In genomic region chr16:91327605-91328004, GRCm38 (mm10) we compare ENCODE assay signal across 29 mouse cellular contexts. TPM values are rescaled to one million over a fixed set of nuclear protein-coding genes. Genes with fewer than 3 reads are reported as not detected.
DNase-seq lines count a peak whose midpoint lies in the region; ATAC-seq lines count a peak whose summit lies in the region.
"Had no signal": no experiment of that assay in that cellular context is flagged by ENCODE, and none has a peak within 500 bp of the region (broad histone marks: within the 10 kb centered on the region; RNA-seq: fewer than 3 reads in every experiment).

No protein-coding gene starts in this region.

- H3K36me3 ChIP-seq in forebrain, embryonic 11.5 days (ENCODE audit: control insufficient read depth, insufficient read depth, low read length), result no peaks in the 10 kb centered on the region
- H3K36me3 ChIP-seq in forebrain, embryonic 15.5 days, result no peaks in the 10 kb centered on the region
- no peaks in the 10 kb centered on the region for H3K36me3 ChIP-seq in midbrain, embryonic 12.5 days
- H3K36me3 ChIP-seq in midbrain, embryonic 16.5 days (ENCODE audit: control insufficient read depth, insufficient read depth, low read length), result no peaks in the 10 kb centered on the region
- no peaks in the 10 kb centered on the region for H3K36me3 ChIP-seq in hindbrain, embryonic 16.5 days (ENCODE audit: control insufficient read depth, insufficient read depth, low read length)

- no peak overlapping the region; the same call in 1 of the 2 replicates for H3K9ac ChIP-seq in forebrain, embryonic 11.5 days (ENCODE audit: low read length)
- no peak overlapping the region for H3K9ac ChIP-seq in forebrain, embryonic 15.5 days (replicated peaks)
- H3K9ac ChIP-seq in midbrain, embryonic 12.5 days (replicated peaks), result no peak overlapping the region
- H3K9ac ChIP-seq in midbrain, embryonic 16.5 days (ENCODE audit: low read depth, low read length), result no peak overlapping the region
- H3K9ac ChIP-seq in hindbrain, embryonic 16.5 days (ENCODE audit: low read depth, low read length), result no peak overlapping the region

- peaks cover 5% of the 10 kb centered on the region for H3K4me1 ChIP-seq in forebrain, embryonic 11.5 days (replicated peaks; ENCODE audit: control insufficient read depth, insufficient read depth, low read length)
- H3K4me1 ChIP-seq in forebrain, embryonic 15.5 days, result peaks cover 14% of the 10 kb centered on the region
- H3K4me1 ChIP-seq in midbrain, embryonic 12.5 days, result peaks cover 15% of the 10 kb centered on the region
- no peaks in the 10 kb centered on the region for H3K4me1 ChIP-seq in midbrain, embryonic 16.5 days (ENCODE audit: control insufficient read depth, insufficient read depth, low read length)
- peaks cover 3% of the 10 kb centered on the region; the same call in 1 of the 2 replicates for H3K4me1 ChIP-seq in hindbrain, embryonic 16.5 days (ENCODE audit: control insufficient read depth, insufficient read depth, low read depth, low read length)

- H3K9me3 ChIP-seq in forebrain, embryonic 11.5 days (ENCODE audit: control insufficient read depth, low read length), result no peaks in the 10 kb centered on the region
- no peaks in the 10 kb centered on the region for H3K9me3 ChIP-seq in forebrain, embryonic 15.5 days
- H3K9me3 ChIP-seq in midbrain, embryonic 12.5 days, result no peaks in the 10 kb centered on the region
- H3K9me3 ChIP-seq in midbrain, embryonic 16.5 days (replicated peaks; ENCODE audit: control insufficient read depth, low read length, poor library complexity, severe bottlenecking), result no peaks in the 10 kb centered on the region
- H3K9me3 ChIP-seq in hindbrain, embryonic 16.5 days (ENCODE audit: control insufficient read depth, low read length), result no peaks in the 10 kb centered on the region

- H3K27me3 ChIP-seq in forebrain, embryonic 11.5 days (ENCODE audit: control insufficient read depth, insufficient read depth, low read length), result peaks cover 3% of the 10 kb centered on the region
- H3K27me3 ChIP-seq in forebrain, embryonic 15.5 days, result peaks cover 16% of the 10 kb centered on the region; the same call in 1 of the 2 replicates
- peaks cover 6% of the 10 kb centered on the region; the same call in 1 of the 2 replicates for H3K27me3 ChIP-seq in midbrain, embryonic 12.5 days
- H3K27me3 ChIP-seq in midbrain, embryonic 16.5 days (ENCODE audit: control insufficient read depth, insufficient read depth, low read depth, low read length), result peaks cover 3% of the 10 kb centered on the region
- peaks cover 8% of the 10 kb centered on the region for H3K27me3 ChIP-seq in hindbrain, embryonic 16.5 days (replicated peaks; ENCODE audit: control insufficient read depth, insufficient read depth, low read length)

- 53% methylated on average over 7 of the region's 7 CpGs for WGBS in forebrain, embryonic 11.5 days
- 28% methylated on average over 7 of the region's 7 CpGs for WGBS in forebrain, embryonic 15.5 days
- 47% methylated on average over 7 of the region's 7 CpGs for WGBS in midbrain, embryonic 12.5 days
- WGBS in midbrain, embryonic 16.5 days, result 32% methylated on average over 7 of the region's 7 CpGs
- WGBS in hindbrain, embryonic 16.5 days, result 39% methylated on average over 7 of the region's 7 CpGs

- H3K27ac ChIP-seq in forebrain, embryonic 11.5 days (ENCODE audit: low read depth, low read length), result no peak overlapping the region
- no peak overlapping the region for H3K27ac ChIP-seq in forebrain, embryonic 15.5 days (replicated peaks)
- H3K27ac ChIP-seq in midbrain, embryonic 12.5 days (replicated peaks), result 0 out of 2 replicates have a peak overlapping the region, but pooled peaks have one; percentile 8
- no peak overlapping the region for H3K27ac ChIP-seq in midbrain, embryonic 16.5 days (ENCODE audit: low read length)
- no peak overlapping the region for H3K27ac ChIP-seq in hindbrain, embryonic 16.5 days (ENCODE audit: low read depth, low read length)
- H3K27ac ChIP-seq: gastrocnemius, adult 2 months had no signal

- intact Hi-C loops in heart, postnatal 14 days (cut with DNase I), result no loop called here

- peak; percentile 42; the same call in 1 of the 2 replicates for ATAC-seq in forebrain, embryonic 11.5 days (replicated peaks; ENCODE audit: low FRiP score)
- no peak for ATAC-seq in forebrain, embryonic 15.5 days (replicated peaks)
- ATAC-seq in midbrain, embryonic 12.5 days (ENCODE audit: low FRiP score, low read depth), result peak; percentile 76; the same call in 1 of the 2 replicates
- ATAC-seq in midbrain, embryonic 16.5 days, result no peak
- ATAC-seq in hindbrain, embryonic 16.5 days, result peak; percentile 57

- no peak overlapping the region for H3K4me2 ChIP-seq in forebrain, embryonic 11.5 days (ENCODE audit: low read depth, low read length, severe bottlenecking)
- H3K4me2 ChIP-seq in forebrain, embryonic 15.5 days (replicated peaks), result no peak overlapping the region
- no peak overlapping the region for H3K4me2 ChIP-seq in midbrain, embryonic 12.5 days (replicated peaks)
- H3K4me2 ChIP-seq in midbrain, embryonic 16.5 days (ENCODE audit: low read length), result no peak overlapping the region
- no peak overlapping the region for H3K4me2 ChIP-seq in hindbrain, embryonic 16.5 days (ENCODE audit: low read length)
- H3K4me2 ChIP-seq: heart, embryonic 11.5 days; liver, embryonic 11.5 days had no signal

- no peak overlapping the region for H3K4me3 ChIP-seq in forebrain, embryonic 11.5 days (ENCODE audit: low read depth, low read length)
- no peak overlapping the region for H3K4me3 ChIP-seq in forebrain, embryonic 15.5 days
- H3K4me3 ChIP-seq in midbrain, embryonic 12.5 days, result no peak overlapping the region
- no peak overlapping the region for H3K4me3 ChIP-seq in midbrain, embryonic 16.5 days (ENCODE audit: low read depth, low read length)
- H3K4me3 ChIP-seq in hindbrain, embryonic 16.5 days (ENCODE audit: low read length), result no peak overlapping the region
- H3K4me3 ChIP-seq: gastrocnemius, adult 2 months; myocyte had no signal

- peak; percentile 63 for DNase-seq in forebrain, embryonic 11.5 days (ENCODE audit: low spot score)
- DNase-seq in retina, embryonic 14.5 days (ENCODE audit: low spot score), result peak; percentile 60
- no peak for DNase-seq in heart, postnatal 14 days
- no peak for DNase-seq in frontal cortex, postnatal 25 days (ENCODE audit: low spot score in 2 of 2)
- DNase-seq: adrenal gland, postnatal 14 days; cerebellum, adult 11 months; cerebellum, postnatal 25 days; embryo, embryonic 11 days; gastrocnemius, adult 2 months; heart, postnatal 10 days; kidney, adult 8-10 months; kidney, postnatal 36 days; lung, adult 18-20 months; lung, postnatal 14 days; spleen, adult 18-20 months; thymus, adult 2 months had no signal

RNA-seq across cellular contexts. Expression of gene Ifnar2, which starts 45.0 kb away (rescaled TPM):
- polyA plus RNA-seq in forebrain, embryonic 11.5 days (2014; fragmentation: Nextera tagmentation; extraction: Ambion mirVana), result 29.6 and 32.3 TPM in 2 replicates
- 41.6 and 42.3 TPM in 2 replicates for polyA plus RNA-seq in forebrain, embryonic 15.5 days (2015; fragmentation: Nextera tagmentation; extraction: Ambion mirVana)
- polyA plus RNA-seq in midbrain, embryonic 12.5 days (2016; fragmentation: Nextera tagmentation; extraction: Ambion mirVana), result 29.5 and 33.5 TPM in 2 replicates
- polyA plus RNA-seq in midbrain, embryonic 16.5 days (2015; fragmentation: Nextera tagmentation; extraction: Ambion mirVana), result 35.4 and 38.7 TPM in 2 replicates
- 40.6 and 41.7 TPM in 2 replicates for polyA plus RNA-seq in hindbrain, embryonic 16.5 days (2015; fragmentation: Nextera tagmentation; extraction: Ambion mirVana)
- 10 to 100 TPM; 32.9 to 33.2 TPM for total RNA-seq in heart, postnatal 14 days (2021)

RNA-seq across cellular contexts. Expression of gene Olig1, which starts 58.0 kb away (rescaled TPM):
- polyA plus RNA-seq in forebrain, embryonic 11.5 days (2014; fragmentation: Nextera tagmentation; extraction: Ambion mirVana), result 9.0 and 12.3 TPM in 2 replicates
- polyA plus RNA-seq in forebrain, embryonic 15.5 days (2015; fragmentation: Nextera tagmentation; extraction: Ambion mirVana), result 29.6 and 33.4 TPM in 2 replicates
- polyA plus RNA-seq in midbrain, embryonic 12.5 days (2016; fragmentation: Nextera tagmentation; extraction: Ambion mirVana), result 2.4 and 5.1 TPM in 2 replicates
- 94.2 and 131 TPM in 2 replicates for polyA plus RNA-seq in midbrain, embryonic 16.5 days (2015; fragmentation: Nextera tagmentation; extraction: Ambion mirVana)
- polyA plus RNA-seq in hindbrain, embryonic 16.5 days (2015; fragmentation: Nextera tagmentation; extraction: Ambion mirVana), result 153 and 190 TPM in 2 replicates
- not detected for total RNA-seq in heart, postnatal 14 days (2021)
- total RNA-seq: CH12.LX; gastrocnemius, adult 2 months; granulocyte monocyte progenitor cell, adult 5-6 weeks; heart, postnatal 10 days; megakaryocyte, adult 5-6 weeks; MEL had no signal
- polyA plus RNA-seq: heart, embryonic 11.5 days; limb, embryonic 11.5 days; liver, embryonic 11.5 days; myocyte; stomach, embryonic 14.5 days had no signal

Comparison
In these comparisons a context has a peak if more than half of its experiments do, and no peak if none do; other contexts are left out.
1. ATAC-seq: peak in forebrain, embryonic 11.5 days (single experiment), midbrain, embryonic 12.5 days (single experiment) and hindbrain, embryonic 16.5 days (single experiment); none in forebrain, embryonic 15.5 days (single experiment) and midbrain, embryonic 16.5 days (single experiment).
2. DNase-seq: peak in forebrain, embryonic 11.5 days (single experiment) and retina, embryonic 14.5 days (single experiment); none in heart, postnatal 14 days (0 of 2) and frontal cortex, postnatal 25 days (0 of 2).